22 mouse cellular contexts compared by ENCODE assay signal in the genomic region with DNA sequence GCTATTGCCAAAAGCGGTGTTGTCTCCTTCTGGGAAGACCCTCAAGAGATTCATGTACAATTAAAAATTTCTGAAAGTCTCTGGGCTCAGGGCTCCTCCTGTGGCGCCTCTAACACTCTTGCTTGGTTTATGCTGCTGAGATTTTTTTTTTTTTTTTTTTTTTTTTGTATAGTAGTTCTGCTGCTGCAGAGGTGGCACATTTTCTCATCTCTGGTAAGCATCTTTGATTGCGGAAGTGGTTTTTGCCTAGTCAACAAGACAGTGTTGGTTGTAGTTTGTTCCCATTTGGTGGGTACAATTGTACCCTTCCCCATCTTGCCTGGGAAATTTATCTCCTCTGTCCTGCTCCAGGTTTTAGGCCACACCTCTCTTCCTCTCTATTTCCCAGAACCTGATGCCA. TPM values are rescaled to one million over a fixed set of nuclear protein-coding genes. Genes with fewer than 3 reads are reported as not detected.
A peak's percentile ranks its signal among the peaks of the same experiment; 100 is the strongest.
DNase-seq lines count a peak whose midpoint lies in the region; ATAC-seq and TF ChIP-seq lines count a peak whose summit lies in the region.
"Had no signal": no experiment of that assay in that cellular context is flagged by ENCODE, and none has a peak within 500 bp of the region (broad histone marks: within the 10 kb centered on the region; RNA-seq: fewer than 3 reads in every experiment).

No protein-coding gene starts in this region.

- H3K79me2 ChIP-seq in CH12.LX (replicated peaks; ENCODE audit: control insufficient read depth, extremely low read depth, insufficient read depth, poor library complexity, severe bottlenecking) (no peaks in the 10 kb centered on the region), MEL (ENCODE audit: control insufficient read depth, insufficient read depth, low read length, poor library complexity) (no peaks in the 10 kb centered on the region)

- dilution Hi-C loops in CH12.LX (cut with MboI; ENCODE audit: extremely low pct_ligation_motif_present, extremely low pct_unique_long_range_greater_than_20kb, low sequenced_read_pairs) = no loop called here

- no peaks in the 10 kb centered on the region for H3K27me3 ChIP-seq in spleen, adult 2 months (ENCODE audit: control insufficient read depth, insufficient read depth, low read length)
- H3K27me3 ChIP-seq in CH12.LX (replicated peaks) = no peaks in the 10 kb centered on the region
- H3K27me3 ChIP-seq in MEL (ENCODE audit: control insufficient read depth in 1 of 2, insufficient read depth in 2 of 2, low read length in 2 of 2) = no peaks in the 10 kb centered on the region
- H3K27me3 ChIP-seq: embryonic facial prominence, embryonic 12.5 days; forebrain, embryonic 13.5 days; forebrain, embryonic 15.5 days had no signal

- peak; percentile 49 for ATAC-seq in activated CD4-positive, CD25-positive, alpha-beta regulatory T cell, adult 4 months
- ATAC-seq: forebrain, embryonic 13.5 days; forebrain, embryonic 15.5 days; forebrain, postnatal 0 days had no signal

- H3K4me2 ChIP-seq in CH12.LX (ENCODE audit: insufficient read depth, low read depth, poor library complexity, severe bottlenecking) = no peak overlapping the region
- H3K4me2 ChIP-seq: embryonic facial prominence, embryonic 12.5 days; forebrain, embryonic 13.5 days; forebrain, embryonic 15.5 days had no signal

- TF ChIP-seq EP300 in CH12.LX (IDR thresholded peaks at IDR 0.05; ENCODE audit: low read length) (no peak), MEL (IDR thresholded peaks at IDR 0.05; ENCODE audit: low read depth in 1 of 2, low read length in 2 of 2) (peak in 1 of 2 experiments; percentile 54; a peak in 1 of 4 replicates)

- no peak for DNase-seq in spleen, adult 2 months (ENCODE audit: low read depth in 1 of 2, low spot score in 2 of 2)
- DNase-seq in spleen, postnatal 36 days (ENCODE audit: low spot score in 2 of 2) = no peak
- DNase-seq in CH12.LX (ENCODE audit: extremely low read depth) (no peak), MEL (ENCODE audit: low read depth, low spot score) (peak; percentile 43)
- DNase-seq in layer of hippocampus, adult 11-12 months (ENCODE audit: low spot score) = no peak
- DNase-seq in cerebellum, postnatal 25 days = no peak
- DNase-seq in layer of hippocampus, adult 2 months (ENCODE audit: low spot score in 2 of 2) = no peak
- DNase-seq: adrenal gland, adult 2 months; adrenal gland, postnatal 10 days; adrenal gland, postnatal 25 days; cerebellum, adult 11 months; cerebellum, adult 18-20 months; cerebellum, adult 8-10 months; cerebellum, adult 9-11 months; cerebellum, postnatal 14 days; forebrain, postnatal 0 days had no signal

- 77% methylated on average over 3 of the region's 3 CpGs for whole genome bisulfite sequencing in spleen, adult 2 months

- 0 out of 2 replicates have a peak overlapping the region, but pooled peaks have one; percentile 12 for H3K27ac ChIP-seq in spleen, adult 2 months (ENCODE audit: insufficient read depth, low read length)
- H3K27ac ChIP-seq in CH12.LX (ENCODE audit: insufficient read depth, low read depth) (no peak overlapping the region), MEL (ENCODE audit: control insufficient read depth, low read depth, low read length) (no peak overlapping the region; the same call in 1 of the 2 replicates)
- H3K27ac ChIP-seq in layer of hippocampus, adult 2 months = no peak overlapping the region
- H3K27ac ChIP-seq: embryonic facial prominence, embryonic 10.5 days; embryonic facial prominence, embryonic 12.5 days; forebrain, embryonic 13.5 days; forebrain, embryonic 15.5 days had no signal

- no peaks in the 10 kb centered on the region for H3K36me3 ChIP-seq in spleen, adult 2 months (ENCODE audit: control insufficient read depth, insufficient read depth, low read length)
- no peaks in the 10 kb centered on the region for H3K36me3 ChIP-seq in CH12.LX (replicated peaks in 1 of 2; ENCODE audit: control insufficient read depth in 1 of 2, insufficient read depth in 1 of 2, low read length in 1 of 2)
- peaks cover 0 to 27% of the 10 kb centered on the region in 2 experiments; a peak in 2 of 4 replicates for H3K36me3 ChIP-seq in MEL (ENCODE audit: control insufficient read depth in 1 of 2, insufficient read depth in 2 of 2, low read length in 2 of 2)
- H3K36me3 ChIP-seq: embryonic facial prominence, embryonic 10.5 days; embryonic facial prominence, embryonic 12.5 days; forebrain, embryonic 15.5 days had no signal

- TF ChIP-seq RAD21 in CH12.LX (IDR thresholded peaks at IDR 0.05; ENCODE audit: low read depth, low read length) (no peak), MEL (IDR thresholded peaks at IDR 0.05; ENCODE audit: low read depth, low read length) (no peak)

- H3K9me3 ChIP-seq in CH12.LX (replicated peaks; ENCODE audit: low read length) = no peaks in the 10 kb centered on the region
- H3K9me3 ChIP-seq in MEL (replicated peaks; ENCODE audit: insufficient read depth, low read length) = no peaks in the 10 kb centered on the region
- H3K9me3 ChIP-seq: embryonic facial prominence, embryonic 10.5 days; embryonic facial prominence, embryonic 12.5 days; forebrain, embryonic 13.5 days; forebrain, embryonic 15.5 days; G1E had no signal

- peaks cover 5% of the 10 kb centered on the region; the same call in 1 of the 2 replicates for H3K4me1 ChIP-seq in spleen, adult 2 months (ENCODE audit: control insufficient read depth, insufficient read depth, insufficient read length)
- peaks cover 4 to 16% of the 10 kb centered on the region in 2 experiments; a peak in 3 of 4 replicates for H3K4me1 ChIP-seq in CH12.LX (ENCODE audit: control insufficient read depth in 1 of 2, insufficient read depth in 2 of 2)
- H3K4me1 ChIP-seq in MEL (ENCODE audit: control insufficient read depth in 1 of 2, insufficient read depth in 2 of 2, low read length in 2 of 2) = peaks cover 12 to 28% of the 10 kb centered on the region in 2 experiments
- H3K4me1 ChIP-seq: forebrain, embryonic 13.5 days; forebrain, embryonic 15.5 days had no signal

- no peak overlapping the region for H3K4me3 ChIP-seq in spleen, adult 2 months (ENCODE audit: extremely low read depth, insufficient read depth, insufficient read length)
- no peak overlapping the region for H3K4me3 ChIP-seq in CH12.LX (replicated peaks in 1 of 3; ENCODE audit: low read depth in 2 of 3, low read length in 2 of 3, poor library complexity in 1 of 3)
- H3K4me3 ChIP-seq in MEL (ENCODE audit: control insufficient read depth in 1 of 2, insufficient read depth in 1 of 2, low read depth in 2 of 2, low read length in 2 of 2) = no peak overlapping the region
- no peak overlapping the region for H3K4me3 ChIP-seq in layer of hippocampus, adult 2 months
- H3K4me3 ChIP-seq: embryonic facial prominence, embryonic 10.5 days; embryonic facial prominence, embryonic 12.5 days; forebrain, embryonic 13.5 days; forebrain, embryonic 15.5 days had no signal

- no peak for TF ChIP-seq CTCF in spleen, adult 2 months (IDR thresholded peaks at IDR 0.05; ENCODE audit: extremely low read depth, insufficient read depth, insufficient read length, insufficient replicate concordance)
- no peak for TF ChIP-seq CTCF in CH12.LX (conservative IDR thresholded peaks at IDR 0.05 in 1 of 2, IDR thresholded peaks at IDR 0.05 in 1 of 2; ENCODE audit: low read depth in 2 of 2, low read length in 2 of 2)
- no peak for TF ChIP-seq CTCF in MEL (IDR thresholded peaks at IDR 0.05 in 2 of 3, conservative IDR thresholded peaks at IDR 0.05 in 1 of 3; ENCODE audit: control insufficient read depth in 1 of 3, insufficient read depth in 1 of 3, low read depth in 2 of 3, low read length in 3 of 3, poor library complexity in 1 of 3, severe bottlenecking in 1 of 3)
- no peak for TF ChIP-seq CTCF in layer of hippocampus, adult 2 months (conservative IDR thresholded peaks at IDR 0.05)

- H3K9ac ChIP-seq in CH12.LX (ENCODE audit: insufficient read depth, low read depth) = no peak overlapping the region
- no peak overlapping the region for H3K9ac ChIP-seq in MEL (ENCODE audit: control insufficient read depth, low read depth, low read length, poor library complexity, severe bottlenecking)
- H3K9ac ChIP-seq: embryonic facial prominence, embryonic 12.5 days; forebrain, embryonic 13.5 days; forebrain, embryonic 15.5 days; forebrain, postnatal 0 days had no signal

- in situ Hi-C loops in CH12.LX (cut with MboI; ENCODE audit: low pct_ligation_motif_present, low pct_unique_long_range_greater_than_20kb, low sequenced_read_pairs) = no loop called here

- TF ChIP-seq POLR2A in spleen, adult 2 months (IDR thresholded peaks at IDR 0.05; ENCODE audit: low read depth, low read length) = no peak
- TF ChIP-seq POLR2A in CH12.LX (IDR thresholded peaks at IDR 0.05; ENCODE audit: low read depth, low read length) = no peak
- TF ChIP-seq POLR2A in MEL (IDR thresholded peaks at IDR 0.05; ENCODE audit: control insufficient read depth in 1 of 2, insufficient read depth in 1 of 2, low read depth in 1 of 2, low read length in 2 of 2, poor library complexity in 1 of 2) = no peak

TF ChIP-seq in CH12.LX, 34 proteins besides CTCF, POLR2A, EP300 and RAD21 (continues in another document):
- 0 out of 2 replicates have a peak, but pooled peaks have one; percentile 27 for TF ChIP-seq ZNF384 (IDR thresholded peaks at IDR 0.05; ENCODE audit: low read depth, low read length)
- TF ChIP-seq MAFK (IDR thresholded peaks at IDR 0.05; ENCODE audit: insufficient replicate concordance, low read length) = no peak
- no peak for TF ChIP-seq ETS1 (conservative IDR thresholded peaks at IDR 0.05; ENCODE audit: low read depth, low read length)
- no peak for TF ChIP-seq NRF1 (IDR thresholded peaks at IDR 0.05; ENCODE audit: low read depth, low read length)
- no peak for TF ChIP-seq ZC3H11A (IDR thresholded peaks at IDR 0.05; ENCODE audit: low read depth, low read length)
- TF ChIP-seq MXI1 (IDR thresholded peaks at IDR 0.05; ENCODE audit: low read depth, low read length) = no peak

TF ChIP-seq in MEL, 35 proteins besides CTCF, POLR2A, EP300 and RAD21 (continues in another document):
- TF ChIP-seq MXI1 (IDR thresholded peaks at IDR 0.05; ENCODE audit: low read depth, low read length) (no peak), MAZ (IDR thresholded peaks at IDR 0.05; ENCODE audit: low read depth, low read length) (no peak), RCOR1 (IDR thresholded peaks at IDR 0.05; ENCODE audit: low read depth, low read length) (peak; percentile 87), POLR2AphosphoS5 (IDR thresholded peaks at IDR 0.05; ENCODE audit: borderline replicate concordance, low read depth, low read length) (no peak), ZNF384 (IDR thresholded peaks at IDR 0.05; ENCODE audit: low read depth, low read length) (peak; percentile 95), MYC (IDR thresholded peaks at IDR 0.05; ENCODE audit: low read depth, low read length) (no peak)

RNA-seq across cellular contexts. Expression of a gene that starts 47.3 kb away (rescaled TPM):
- 57.9 and 62.6 TPM in 2 replicates for polyA plus RNA-seq in spleen, adult 2 months (2012; rRNA removed)
- total RNA-seq in CH12.LX (2012; rRNA removed) (28.7 and 33.8 TPM in 2 replicates), CH12.LX (2014; rRNA removed) (68.7 and 69.5 TPM in 2 replicates), MEL (2012; rRNA removed) (39.1 and 45.4 TPM in 2 replicates)
- polyA plus RNA-seq in CH12.LX (2012; ENCODE audit: insufficient read length, low read depth) (24.2 and 25.8 TPM in 2 replicates), MEL (2012; ENCODE audit: insufficient read depth in 1 of 2, insufficient read length in 2 of 2, low read depth in 1 of 2, low replicate concordance in 2 of 2, missing spikeins in 1 of 2) (10 to 100 TPM in 1 of 2 experiments, not detected in 1; 30.8 TPM)
- 10 to 100 TPM; 17.5 to 19.7 TPM for polyA plus RNA-seq in activated CD4-positive, CD25-positive, alpha-beta regulatory T cell, adult 4 months (2017; shearing (Covaris generic))
- 10 to 100 TPM; 67.1 to 68.0 TPM for total RNA-seq in layer of hippocampus, adult 2 months (2021)
